Mouse (Mus musculus) forebrain, postnatal 0 days (tissue): ENCODE measurements at regions not wholly inside any gene's neighbourhood (a gene's known extent, or its start where the extent isn't known, plus 50 kb on each side); places are given as distances from the start of the nearest gene placed in this dataset.
A peak's percentile ranks its signal among the peaks of the same experiment; 100 is the strongest.
"Not testable (repeated sequence)": the region's sequence is repeated elsewhere in the genome, so short reads cannot be mapped to it uniquely, and the experiment has no call there.

ENCODE experiments used
- ATAC-seq: fragments of 200-750 bp; cut with Nextera tagmentation; 2 replicates; pipeline ENCODE4 v1.8.0; 2017; ENCODE audit warnings: mild to moderate bottlenecking, moderate library complexity
- DNase-seq: peaks from one replicate; pipeline ENCODE4 v3.0.0-alpha.2; 2015
- H3K27ac ChIP-seq: fragments of 300-500 bp; sonication (generic); 2 replicates; pipeline ENCODE4 v1.5.1; 2014; ENCODE audit warnings: low read depth, mild to moderate bottlenecking, antibody characterized with exemption, low read length, moderate library complexity, mixed read lengths
- H3K27me3 ChIP-seq: fragments of 300-500 bp; sonication (generic); 2 replicates; pipeline ENCODE4 v1.6.1; 2014; ENCODE audit warnings: mild to moderate bottlenecking, low read length, mixed read lengths; ENCODE audit not compliant: insufficient read depth
- H3K36me3 ChIP-seq: fragments of 300-500 bp; sonication (generic); 2 replicates; pipeline ENCODE4 v1.6.1; 2014; ENCODE audit warnings: mild to moderate bottlenecking, moderate library complexity; ENCODE audit not compliant: insufficient read depth
- H3K4me1 ChIP-seq: fragments of 300-500 bp; sonication (generic); 2 replicates; pipeline ENCODE4 v1.6.1; 2014; ENCODE audit warnings: antibody characterized with exemption; ENCODE audit not compliant: insufficient read depth
- H3K4me2 ChIP-seq: fragments of 300-500 bp; sonication (generic); 2 replicates; pipeline ENCODE4 v1.6.1; 2014; ENCODE audit warnings: low read depth, mild to moderate bottlenecking, moderate library complexity
- H3K4me3 ChIP-seq: fragments of 300-500 bp; sonication (generic); 2 replicates; pipeline ENCODE4 v1.5.1; 2014; ENCODE audit warnings: low read depth, low read length, mixed read lengths
- H3K9ac ChIP-seq: fragments of 300-500 bp; sonication (generic); 2 replicates; pipeline ENCODE4 v1.6.1; 2014; ENCODE audit warnings: mild to moderate bottlenecking
- H3K9me3 ChIP-seq: fragments of 300-500 bp; sonication (generic); 2 replicates; pipeline ENCODE4 v1.6.1; 2016; ENCODE audit warnings: low read length
- CTCF ChIP-seq: sonication (generic); IDR thresholded peaks from 2 replicates; pipeline ENCODE4 v1.5.1; 2016; ENCODE audit warnings: antibody characterized with exemption, control low read depth, low read depth
- WGBS: fragments of 180-500 bp; shearing (Covaris S2); extraction: QIAGEN DNeasy Blood & Tissue Kit; methylation state at CpG from one replicate; pipeline ENCODE4 v1.1.7; 2014; 5-methylcytosine and 5-hydroxymethylcytosine counted together

GRCm38 (mm10) chr2:116322039-116322770 is 256.6 kb upstream of the Meis2 start:
- Histone ChIP-seq H3K4me3 (no peak overlapping the region), H3K27me3 (no peaks in the 10 kb centered on the region), H3K9me3 (no peaks in the 10 kb centered on the region), H3K9ac (peak overlapping the region; percentile 23; the same call in 1 of the 2 replicates), H3K4me2 (no peak overlapping the region), H3K27ac (peak overlapping the region; percentile 66), H3K4me1 (peaks cover 9% of the 10 kb centered on the region; the same call in 1 of the 2 replicates), H3K36me3 (no peaks in the 10 kb centered on the region)
- DNase-seq (peak; percentile 30), ATAC-seq (peak; percentile 45; the same call in 1 of the 2 replicates)
- TF ChIP-seq CTCF, result no peak
- WGBS, result 28% methylated on average over 14 of the region's 14 CpGs

- no peak overlapping the region for H3K27ac ChIP-seq
- 34% methylated on average over 1 of the region's 1 CpGs for WGBS
- H3K36me3 ChIP-seq, result no peaks in the 10 kb centered on the region
Measured at GRCm38 (mm10) chr2:116299551-116299950, 233.9 kb upstream of the Meis2 start.

DNA sequence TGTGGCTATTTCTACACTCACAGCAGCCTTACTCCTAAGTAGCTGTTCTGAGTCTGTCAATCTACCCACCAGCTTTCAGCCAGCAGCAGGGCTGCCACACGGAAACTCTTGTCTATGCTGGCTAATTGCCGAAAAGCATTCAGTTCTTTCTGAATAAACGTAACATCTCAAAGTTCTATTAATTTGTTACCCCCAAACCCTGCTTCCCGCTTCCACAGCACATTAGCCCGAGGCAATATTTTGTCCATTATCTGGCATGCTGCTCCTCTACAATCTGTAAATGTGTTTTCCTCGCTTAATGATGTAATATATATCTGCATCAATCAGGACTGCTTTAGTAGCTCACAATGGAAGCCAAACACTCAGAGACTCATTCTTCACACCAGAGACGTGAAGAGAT is 224.2 kb upstream of the Meis2 start:
- H3K9ac ChIP-seq, result no peak overlapping the region
- DNase-seq (peak; percentile 11), ATAC-seq (no peak)
- WGBS, result 24% methylated on average over 7 of the region's 7 CpGs
- H3K27ac ChIP-seq, result no peak overlapping the region
- no peak for TF ChIP-seq CTCF
- H3K4me1 ChIP-seq, result no peaks in the 10 kb centered on the region
- no peaks in the 10 kb centered on the region for H3K9me3 ChIP-seq
- no peaks in the 10 kb centered on the region for H3K27me3 ChIP-seq
- H3K36me3 ChIP-seq, result no peaks in the 10 kb centered on the region
- no peak overlapping the region for H3K4me2 ChIP-seq
- no peak overlapping the region for H3K4me3 ChIP-seq

More at GRCm38 (mm10) chr2:116299551-116299950, 233.9 kb upstream of the Meis2 start:
- Histone ChIP-seq H3K4me3 (no peak overlapping the region), H3K4me1 (no peaks in the 10 kb centered on the region), H3K9me3 (no peaks in the 10 kb centered on the region), H3K27me3 (no peaks in the 10 kb centered on the region), H3K9ac (no peak overlapping the region), H3K4me2 (no peak overlapping the region)
- DNase-seq (no peak), ATAC-seq (no peak)
- TF ChIP-seq CTCF, result no peak

- H3K9ac ChIP-seq, H3K4me2 ChIP-seq, H3K36me3 ChIP-seq, H3K4me1 ChIP-seq, H3K9me3 ChIP-seq, H3K27me3 ChIP-seq, H3K27ac ChIP-seq, H3K4me3 ChIP-seq, ATAC-seq, DNase-seq: not testable (repeated sequence)
- 40% methylated on average over 3 of the region's 3 CpGs for WGBS
Measured at GRCm38 (mm10) chr2:116243191-116243590, 177.6 kb upstream of the Meis2 start.

DNA sequence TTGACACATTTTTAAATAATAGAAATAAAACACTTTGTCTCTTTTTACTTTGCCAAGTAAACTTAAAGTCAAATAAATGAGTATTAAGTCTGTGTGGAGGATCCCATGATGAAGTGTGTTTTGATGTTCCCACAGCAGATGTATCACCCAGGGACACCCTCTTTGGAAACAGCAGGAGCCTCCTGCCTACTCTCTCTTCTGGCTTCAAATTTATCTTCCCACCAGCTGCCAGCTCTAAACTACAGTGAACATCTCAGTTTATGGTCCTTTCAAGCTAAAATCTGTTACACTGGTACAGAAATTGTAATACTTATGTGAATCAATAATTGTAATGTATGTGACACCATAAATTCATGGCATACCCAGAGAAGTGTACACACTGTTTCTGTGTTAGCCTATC is 171.1 kb upstream of the Meis2 start:
- DNase-seq (no peak), ATAC-seq (no peak)
- Histone ChIP-seq H3K9ac (no peak overlapping the region), H3K4me3 (no peak overlapping the region), H3K27ac (no peak overlapping the region), H3K4me2 (no peak overlapping the region), H3K36me3 (no peaks in the 10 kb centered on the region), H3K27me3 (no peaks in the 10 kb centered on the region), H3K9me3 (no peaks in the 10 kb centered on the region), H3K4me1 (no peaks in the 10 kb centered on the region)
- TF ChIP-seq CTCF, result no peak

DNA sequence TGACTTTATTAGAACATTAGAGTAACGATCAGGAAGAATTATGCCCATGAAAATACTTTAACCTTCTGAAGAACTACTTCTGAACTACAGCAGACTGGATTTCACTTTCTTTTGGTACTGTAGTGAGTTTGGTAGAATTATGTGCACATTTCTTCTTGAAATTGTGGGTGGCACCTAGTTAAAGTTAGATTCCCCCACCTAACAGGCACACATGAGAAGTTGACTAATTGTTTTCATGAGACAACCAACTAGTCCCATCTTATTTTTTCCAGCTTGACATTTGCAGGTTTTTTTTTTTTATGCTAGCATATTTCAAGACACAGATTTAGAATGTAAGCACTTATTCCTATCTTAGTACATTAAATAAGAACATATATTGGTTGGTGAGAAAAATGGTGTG is 167.2 kb upstream of the Meis2 start:
- no peak for ATAC-seq
- no peaks in the 10 kb centered on the region for H3K36me3 ChIP-seq
- 87% methylated on average over 1 of the region's 1 CpGs for WGBS

GRCm38 (mm10) chr2:116216418-116216817 is 150.8 kb upstream of the Meis2 start:
- ATAC-seq (no peak), DNase-seq (no peak)
- Histone ChIP-seq H3K4me3 (no peak overlapping the region), H3K4me1 (no peaks in the 10 kb centered on the region), H3K27ac (no peak overlapping the region), H3K36me3 (no peaks in the 10 kb centered on the region), H3K27me3 (no peaks in the 10 kb centered on the region), H3K4me2 (no peak overlapping the region), H3K9me3 (no peaks in the 10 kb centered on the region), H3K9ac (no peak overlapping the region)
- TF ChIP-seq CTCF, result peak; percentile 40; the same call in 1 of the 2 replicates
- WGBS, result 81% methylated on average over 7 of the region's 7 CpGs

More for the DNA sequence above, 167.2 kb upstream of the Meis2 start:
- Histone ChIP-seq H3K27me3 (no peaks in the 10 kb centered on the region), H3K4me3 (no peak overlapping the region), H3K4me1 (no peaks in the 10 kb centered on the region), H3K9ac (no peak overlapping the region), H3K4me2 (no peak overlapping the region), H3K27ac (no peak overlapping the region), H3K9me3 (no peaks in the 10 kb centered on the region)
- DNase-seq, result no peak
- no peak for TF ChIP-seq CTCF
